Mouse (Mus musculus): ENCODE data around the gene Leng8.

DNA sequence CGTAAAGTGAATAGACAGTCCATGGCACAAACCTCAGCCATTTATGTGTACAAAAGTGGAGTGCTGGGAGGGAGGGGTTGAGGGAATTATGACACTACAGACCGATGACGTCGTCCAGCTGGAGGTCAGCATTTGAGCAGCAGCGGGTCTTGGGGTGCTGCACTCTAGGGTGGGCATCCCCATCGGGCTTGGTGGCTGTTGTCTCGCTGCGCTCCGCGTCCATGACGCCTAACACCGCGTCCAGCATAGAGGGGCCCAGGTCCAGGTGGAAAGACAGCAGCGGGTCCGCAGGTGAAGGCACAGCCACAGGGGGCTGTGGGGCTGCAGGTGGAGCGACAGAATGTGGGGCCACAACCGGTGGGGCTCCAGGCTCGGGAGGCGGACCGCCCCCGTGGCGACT is 14.4 kb downstream of the Leng8 start:
- TF ChIP-seq CTCF (IDR thresholded peaks at IDR 0.05; ENCODE audit: borderline replicate concordance, extremely low read depth, insufficient read depth, insufficient read length) (no peak), POLR2A (IDR thresholded peaks at IDR 0.05; ENCODE audit: borderline replicate concordance, extremely low read depth, insufficient read depth, insufficient read length, poor library complexity, severe bottlenecking) (no peak)
